ENCODE assay signal across 7 mouse cellular contexts in genomic region chrX:160501687-160502047, GRCm38 (mm10). TPM values are rescaled to one million over a fixed set of nuclear protein-coding genes. Genes with fewer than 3 reads are reported as not detected.
A peak's percentile ranks its signal among the peaks of the same experiment; 100 is the strongest.
DNase-seq lines count a peak whose midpoint lies in the region; ATAC-seq and TF ChIP-seq lines count a peak whose summit lies in the region.

No protein-coding gene starts in this region.

- H3K9ac ChIP-seq in forebrain, embryonic 14.5 days (ENCODE audit: low read length), result peak overlapping the region; percentile 61
- H3K9ac ChIP-seq in liver, embryonic 15.5 days, result peak overlapping the region; percentile 66

- H3K36me3 ChIP-seq in thymus, adult 2 months (ENCODE audit: control insufficient read depth, insufficient read depth, low read length), result no peaks in the 10 kb centered on the region
- no peaks in the 10 kb centered on the region for H3K36me3 ChIP-seq in forebrain, embryonic 14.5 days (ENCODE audit: control insufficient read depth, insufficient read depth, low read length)
- H3K36me3 ChIP-seq in liver, embryonic 15.5 days (replicated peaks), result no peaks in the 10 kb centered on the region

- TF ChIP-seq POLR2A in thymus, adult 2 months (IDR thresholded peaks at IDR 0.05; ENCODE audit: control insufficient read depth, extremely low read depth, insufficient read depth, low read length, poor library complexity), result no peak

- peak overlapping the region; percentile 88 for H3K4me3 ChIP-seq in thymus, adult 2 months (ENCODE audit: control insufficient read depth, insufficient read depth, low read length)
- H3K4me3 ChIP-seq in forebrain, embryonic 14.5 days (ENCODE audit: low read depth, low read length), result peak overlapping the region; percentile 51
- H3K4me3 ChIP-seq in liver, embryonic 15.5 days (replicated peaks), result peak overlapping the region; percentile 73

- DNase-seq in thymus, adult 2 months, result no peak
- DNase-seq in thymus, postnatal 0 days (ENCODE audit: low spot score), result no peak
- DNase-seq in forebrain, embryonic 14.5 days (ENCODE audit: low spot score), result no peak
- DNase-seq in urinary bladder, adult 2 months (ENCODE audit: low spot score), result no peak
- no peak for DNase-seq in layer of hippocampus, postnatal 36 days
- no peak for DNase-seq in embryo, embryonic 10 days (ENCODE audit: low spot score)

- TF ChIP-seq CTCF in thymus, adult 2 months (IDR thresholded peaks at IDR 0.05; ENCODE audit: borderline replicate concordance, control insufficient read depth, extremely low read depth, insufficient read depth, low read length, poor library complexity), result no peak

- H3K4me2 ChIP-seq in forebrain, embryonic 14.5 days (ENCODE audit: low read length), result peak overlapping the region; percentile 55
- H3K4me2 ChIP-seq in liver, embryonic 15.5 days, result peak overlapping the region; percentile 69

- H3K27me3 ChIP-seq in thymus, adult 2 months (ENCODE audit: control insufficient read depth, insufficient read depth, low read length), result no peaks in the 10 kb centered on the region
- no peaks in the 10 kb centered on the region for H3K27me3 ChIP-seq in forebrain, embryonic 14.5 days (replicated peaks; ENCODE audit: control insufficient read depth, insufficient read depth, low read length)
- H3K27me3 ChIP-seq in liver, embryonic 15.5 days, result no peaks in the 10 kb centered on the region

- peak; percentile 72 for ATAC-seq in forebrain, embryonic 14.5 days
- peak; percentile 73 for ATAC-seq in liver, embryonic 15.5 days (ENCODE audit: insufficient read depth)

- WGBS in thymus, adult 2 months, result under 1% methylated on average over 12 of the region's 12 CpGs
- WGBS in forebrain, embryonic 14.5 days, result 46% methylated on average over 12 of the region's 12 CpGs
- 11% methylated on average over 12 of the region's 12 CpGs for WGBS in liver, embryonic 15.5 days (ENCODE audit: insufficient replicate concordance)

- H3K27ac ChIP-seq in thymus, adult 2 months (ENCODE audit: control insufficient read depth, insufficient read depth, low read length), result no peak overlapping the region
- H3K27ac ChIP-seq in forebrain, embryonic 14.5 days (ENCODE audit: low read depth, low read length), result no peak overlapping the region
- H3K27ac ChIP-seq in liver, embryonic 15.5 days (replicated peaks), result peak overlapping the region; percentile 83; the same call in 1 of the 2 replicates

- H3K9me3 ChIP-seq in forebrain, embryonic 14.5 days (replicated peaks; ENCODE audit: control insufficient read depth, low read length), result no peaks in the 10 kb centered on the region
- H3K9me3 ChIP-seq in liver, embryonic 15.5 days (replicated peaks), result no peaks in the 10 kb centered on the region

- peaks cover 4% of the 10 kb centered on the region for H3K4me1 ChIP-seq in thymus, adult 2 months (replicated peaks; ENCODE audit: control insufficient read depth, insufficient read depth, low read length)
- peaks cover 5% of the 10 kb centered on the region for H3K4me1 ChIP-seq in forebrain, embryonic 14.5 days (ENCODE audit: control insufficient read depth, insufficient read depth, low read length)
- H3K4me1 ChIP-seq in liver, embryonic 15.5 days (replicated peaks), result peaks cover 11% of the 10 kb centered on the region; the same call in 1 of the 2 replicates

RNA-seq across cellular contexts. Expression of gene Phka2, which starts 0.3 kb away (rescaled TPM):
- 16.4 and 17.0 TPM in 2 replicates for polyA plus RNA-seq in thymus, adult 2 months (2012; rRNA removed)
- polyA plus RNA-seq in thymus, postnatal 0 days (2015; fragmentation: Nextera tagmentation; extraction: Ambion mirVana), result 7.9 and 9.4 TPM in 2 replicates
- 10.0 and 12.6 TPM in 2 replicates for polyA plus RNA-seq in forebrain, embryonic 14.5 days (2014; fragmentation: Nextera tagmentation; extraction: Ambion mirVana)
- 9.4 and 10.8 TPM in 2 replicates for polyA plus RNA-seq in liver, embryonic 15.5 days (2015; fragmentation: Nextera tagmentation; extraction: Ambion mirVana)
- 18.8 and 19.1 TPM in 2 replicates for polyA plus RNA-seq in urinary bladder, adult 2 months (2012; rRNA removed)
- 10 to 100 TPM; 26.2 to 33.0 TPM for total RNA-seq in layer of hippocampus, postnatal 36 days (2021)
